Mouse (Mus musculus) stomach, embryonic 16.5 days (tissue): ENCODE results near the gene Prr19. TPM values are rescaled to one million over a fixed set of nuclear protein-coding genes. Genes with fewer than 3 reads are reported as not detected.

Experiments used
- ATAC-seq: fragments of 200-750 bp; cut with Nextera tagmentation; 2 replicates; pipeline ENCODE4 v1.8.0; 2017; ENCODE audit warnings: moderate number of reproducible peaks, moderate TSS enrichment; ENCODE audit not compliant: insufficient read depth, low FRiP score
- H3K27ac ChIP-seq: fragments of 300-500 bp; sonication (generic); 2 replicates; pipeline ENCODE4 v1.5.1; 2014; ENCODE audit warnings: low read length
- H3K27me3 ChIP-seq: fragments of 300-500 bp; sonication (generic); 2 replicates; pipeline ENCODE4 v1.6.1; 2014; ENCODE audit warnings: low read length, control low read depth, mixed read lengths; ENCODE audit not compliant: control insufficient read depth, insufficient read depth
- H3K36me3 ChIP-seq: fragments of 300-500 bp; sonication (generic); 2 replicates; pipeline ENCODE4 v1.6.1; 2014; ENCODE audit warnings: low read length; ENCODE audit not compliant: control insufficient read depth, insufficient read depth
- H3K4me1 ChIP-seq: fragments of 300-500 bp; sonication (generic); 2 replicates; pipeline ENCODE4 v1.6.1; 2014; ENCODE audit warnings: low read length, control low read depth, mixed read lengths; ENCODE audit not compliant: control insufficient read depth, insufficient read depth
- H3K4me2 ChIP-seq: fragments of 300-500 bp; sonication (generic); 2 replicates; pipeline ENCODE4 v1.6.1; 2014; ENCODE audit warnings: low read depth, low read length, mixed read lengths
- H3K4me3 ChIP-seq: fragments of 300-500 bp; sonication (generic); replicated peaks from 2 replicates; pipeline ENCODE4 v1.5.1; 2014; ENCODE audit warnings: mild to moderate bottlenecking, low read length
- H3K9ac ChIP-seq: fragments of 300-500 bp; sonication (generic); 2 replicates; pipeline ENCODE4 v1.6.1; 2014; ENCODE audit warnings: low read length
- H3K9me3 ChIP-seq: fragments of 300-500 bp; sonication (generic); replicated peaks from 2 replicates; pipeline ENCODE4 v1.6.1; 2016; ENCODE audit warnings: low read length, control low read depth; ENCODE audit not compliant: control insufficient read depth
- WGBS: fragments of 180-500 bp; shearing (Covaris S2); extraction: QIAGEN DNeasy Blood & Tissue Kit; methylation state at CpG from one replicate; pipeline ENCODE4 v1.1.7; 2014; 5-methylcytosine and 5-hydroxymethylcytosine counted together
- polyA plus RNA-seq: library from polyadenylated mRNA; unstranded; fragments of >200 nt; fragmentation: Nextera tagmentation; extraction: Ambion mirVana; gene quantifications from 2 replicates; pipeline ENCODE4 v1.2.1, GENCODE M21; 2015

The Prr19 gene
- polyA plus RNA-seq, 1 experiment from 2014 or later = 0.57 TPM

GRCm38 (mm10) chr7:25274571-25274970 is 26.6 kb upstream of the Prr19 start:
- no peaks in the 10 kb centered on the region for H3K9me3 ChIP-seq
- H3K9ac ChIP-seq = peak overlapping the region; percentile 5; the same call in 1 of the 2 replicates
- 35% methylated on average over 5 of the region's 5 CpGs for WGBS
- H3K36me3 ChIP-seq = peaks cover 14% of the 10 kb centered on the region; the same call in 1 of the 2 replicates
- no peaks in the 10 kb centered on the region for H3K27me3 ChIP-seq
- no peak for ATAC-seq
- no peak overlapping the region for H3K4me3 ChIP-seq
- H3K27ac ChIP-seq = peak overlapping the region; percentile 100; the same call in 1 of the 2 replicates
- H3K4me1 ChIP-seq = peaks cover 48% of the 10 kb centered on the region
- H3K4me2 ChIP-seq = no peak overlapping the region

GRCm38 (mm10) chr7:25274996-25275395 is 26.2 kb upstream of the Prr19 start:
- no peak overlapping the region for H3K4me2 ChIP-seq

GRCm38 (mm10) chr7:25275555-25276298 is 25.5 kb upstream of the Prr19 start:
- Histone ChIP-seq H3K9me3 (no peaks in the 10 kb centered on the region), H3K4me1 (peaks cover 51% of the 10 kb centered on the region), H3K4me3 (no peak overlapping the region), H3K4me2 (peak overlapping the region; percentile 14; the same call in 1 of the 2 replicates), H3K9ac (peak overlapping the region; percentile 58), H3K27ac (peak overlapping the region; percentile 100), H3K27me3 (no peaks in the 10 kb centered on the region), H3K36me3 (peaks cover 14% of the 10 kb centered on the region; the same call in 1 of the 2 replicates)
- no peak for ATAC-seq
- 43% methylated on average over 9 of the region's 9 CpGs for WGBS

More at GRCm38 (mm10) chr7:25274996-25275395, 26.2 kb upstream of the Prr19 start:
- no peak overlapping the region for H3K4me3 ChIP-seq
- H3K4me1 ChIP-seq = peaks cover 48% of the 10 kb centered on the region
- 81% methylated on average over 3 of the region's 3 CpGs for WGBS
- H3K36me3 ChIP-seq = peaks cover 14% of the 10 kb centered on the region; the same call in 1 of the 2 replicates
- H3K27ac ChIP-seq = peak overlapping the region; percentile 100
- H3K9ac ChIP-seq = peak overlapping the region; percentile 5; the same call in 1 of the 2 replicates
- no peak for ATAC-seq
- no peaks in the 10 kb centered on the region for H3K9me3 ChIP-seq
- H3K27me3 ChIP-seq = no peaks in the 10 kb centered on the region

- no peaks in the 10 kb centered on the region for H3K9me3 ChIP-seq
- H3K4me1 ChIP-seq = peaks cover 60% of the 10 kb centered on the region
- H3K4me3 ChIP-seq = no peak overlapping the region; the same call in 1 of the 2 replicates
- no peak for ATAC-seq
- no peaks in the 10 kb centered on the region for H3K27me3 ChIP-seq
- WGBS = 74% methylated on average over 4 of the region's 4 CpGs
- peak overlapping the region; percentile 83 for H3K4me2 ChIP-seq
- peak overlapping the region; percentile 100 for H3K27ac ChIP-seq
- 0 out of 2 replicates have a peak, but pooled peaks cover under 1% of the 10 kb centered on the region for H3K36me3 ChIP-seq
- H3K9ac ChIP-seq = peak overlapping the region; percentile 89
Observed at GRCm38 (mm10) chr7:25277405-25277804, 23.8 kb upstream of the Prr19 start.

- 11% methylated on average over 4 of the region's 4 CpGs for WGBS
Observed at GRCm38 (mm10) chr7:25277998-25278340, 23.2 kb upstream of the Prr19 start.

GRCm38 (mm10) chr7:25278341-25279075 is 22.7 kb upstream of the Prr19 start:
- under 1% methylated on average over 51 of the region's 60 CpGs for WGBS
- H3K4me3 ChIP-seq = peak overlapping the region; percentile 65
- peak overlapping the region; percentile 100 for H3K27ac ChIP-seq
- peak overlapping the region; percentile 89 for H3K9ac ChIP-seq
- no peaks in the 10 kb centered on the region for H3K27me3 ChIP-seq
- peak overlapping the region; percentile 83 for H3K4me2 ChIP-seq
- peak; percentile 69 for ATAC-seq
- peaks cover 62% of the 10 kb centered on the region for H3K4me1 ChIP-seq
- H3K36me3 ChIP-seq = no peaks in the 10 kb centered on the region
- no peaks in the 10 kb centered on the region for H3K9me3 ChIP-seq

More at GRCm38 (mm10) chr7:25277998-25278340, 23.2 kb upstream of the Prr19 start:
- Histone ChIP-seq H3K9me3 (no peaks in the 10 kb centered on the region), H3K4me1 (peaks cover 60% of the 10 kb centered on the region), H3K27ac (peak overlapping the region; percentile 100), H3K4me3 (peak overlapping the region; percentile 65), H3K36me3 (no peaks in the 10 kb centered on the region), H3K4me2 (peak overlapping the region; percentile 83), H3K9ac (peak overlapping the region; percentile 89), H3K27me3 (no peaks in the 10 kb centered on the region)
- ATAC-seq = no peak

- peak; percentile 32 for ATAC-seq
- WGBS = under 1% methylated on average over 48 of the region's 49 CpGs
- peak overlapping the region; percentile 100 for H3K27ac ChIP-seq
- peak overlapping the region; percentile 89 for H3K9ac ChIP-seq
- peak overlapping the region; percentile 65 for H3K4me3 ChIP-seq
- H3K27me3 ChIP-seq = no peaks in the 10 kb centered on the region
- H3K36me3 ChIP-seq = no peaks in the 10 kb centered on the region
- no peaks in the 10 kb centered on the region for H3K9me3 ChIP-seq
- peaks cover 62% of the 10 kb centered on the region for H3K4me1 ChIP-seq
- peak overlapping the region; percentile 83 for H3K4me2 ChIP-seq
Observed at GRCm38 (mm10) chr7:25279076-25279860, 21.9 kb upstream of the Prr19 start.

- WGBS = 2% methylated on average over 6 of the region's 6 CpGs
- H3K4me2 ChIP-seq = peak overlapping the region; percentile 83
- H3K4me3 ChIP-seq = peak overlapping the region; percentile 65
- no peaks in the 10 kb centered on the region for H3K9me3 ChIP-seq
- H3K27ac ChIP-seq = peak overlapping the region; percentile 100
- 0 out of 2 replicates have a peak, but pooled peaks cover 1% of the 10 kb centered on the region for H3K36me3 ChIP-seq
- peaks cover 65% of the 10 kb centered on the region for H3K4me1 ChIP-seq
- ATAC-seq = peak; percentile 22
- H3K9ac ChIP-seq = peak overlapping the region; percentile 89
- H3K27me3 ChIP-seq = no peaks in the 10 kb centered on the region
Observed at GRCm38 (mm10) chr7:25279861-25280791, 21.1 kb upstream of the Prr19 start.
